Mouse (Mus musculus) limb, embryonic 12.5 days (tissue): ENCODE results near the gene 1700001O22Rik. TPM values are rescaled to one million over a fixed set of nuclear protein-coding genes. Genes with fewer than 3 reads are reported as not detected.

Experiments used
- ATAC-seq: fragments of 200-750 bp; cut with Nextera tagmentation; 2 replicates; pipeline ENCODE4 v1.8.0; 2017; ENCODE audit warnings: low read depth, moderate TSS enrichment; ENCODE audit not compliant: insufficient number of reproducible peaks, insufficient read depth, low FRiP score, low TSS enrichment
- H3K27ac ChIP-seq: fragments of 300-500 bp; sonication (generic); 2 replicates; pipeline ENCODE4 v1.5.1; 2016; ENCODE audit warnings: mild to moderate bottlenecking, moderate library complexity
- H3K27me3 ChIP-seq: fragments of 300-500 bp; sonication (generic); 2 replicates; pipeline ENCODE4 v1.6.1; 2016; ENCODE audit warnings: mild to moderate bottlenecking, moderate library complexity
- H3K36me3 ChIP-seq: fragments of 300-500 bp; sonication (generic); 2 replicates; pipeline ENCODE4 v1.6.1; 2016; ENCODE audit warnings: mild to moderate bottlenecking, moderate library complexity
- H3K4me1 ChIP-seq: fragments of 300-500 bp; sonication (generic); replicated peaks from 2 replicates; pipeline ENCODE4 v1.6.1; 2016
- H3K4me2 ChIP-seq: fragments of 300-500 bp; sonication (generic); 2 replicates; pipeline ENCODE4 v1.6.1; 2016; ENCODE audit warnings: mild to moderate bottlenecking, moderate library complexity
- H3K4me3 ChIP-seq: fragments of 300-500 bp; sonication (generic); replicated peaks from 2 replicates; pipeline ENCODE4 v1.5.1; 2016; ENCODE audit warnings: mild to moderate bottlenecking
- H3K9ac ChIP-seq: fragments of 300-500 bp; sonication (generic); replicated peaks from 2 replicates; pipeline ENCODE4 v1.6.1; 2016; ENCODE audit warnings: mild to moderate bottlenecking, moderate library complexity
- H3K9me3 ChIP-seq: fragments of 300-500 bp; sonication (generic); 2 replicates; pipeline ENCODE4 v1.6.1; 2016; ENCODE audit warnings: mild to moderate bottlenecking, moderate library complexity
- WGBS: fragments of 180-500 bp; shearing (Covaris S2); methylation state at CpG from one replicate; pipeline ENCODE4 v1.1.7; 2016; 5-methylcytosine and 5-hydroxymethylcytosine counted together
- polyA plus RNA-seq: library from polyadenylated mRNA; unstranded; fragments of >200 nt; fragmentation: Nextera tagmentation; extraction: Ambion mirVana; gene quantifications from 2 replicates; pipeline ENCODE4 v1.2.1, GENCODE M21; 2016

The 1700001O22Rik gene
- polyA plus RNA-seq, 1 experiment from 2014 or later = 5.4 TPM

DNA sequence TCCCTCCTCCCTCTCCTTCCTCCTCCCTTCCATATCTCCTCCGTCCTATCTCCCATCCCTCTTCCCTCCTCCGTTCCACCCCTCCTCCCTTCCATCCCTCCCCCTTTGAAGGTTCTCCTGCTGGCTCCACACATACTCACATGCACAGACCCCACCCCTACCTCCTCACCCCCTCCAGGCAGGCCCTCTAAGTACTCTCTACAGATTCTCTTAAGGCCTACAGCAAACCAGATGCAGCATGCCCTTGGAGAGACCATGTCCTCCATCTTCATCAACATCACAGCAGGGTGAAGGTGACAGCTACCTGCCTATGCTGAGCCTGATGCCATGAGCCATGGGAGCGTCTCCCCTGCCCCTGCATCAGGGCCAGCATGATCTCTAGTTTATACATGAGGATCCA, 26.2 kb downstream of the 1700001O22Rik start:
- Histone ChIP-seq H3K4me2 (no peak overlapping the region), H3K27me3 (no peaks in the 10 kb centered on the region), H3K4me3 (no peak overlapping the region), H3K27ac (no peak overlapping the region), H3K9me3 (no peaks in the 10 kb centered on the region), H3K9ac (no peak overlapping the region), H3K4me1 (peaks cover 19% of the 10 kb centered on the region), H3K36me3 (no peaks in the 10 kb centered on the region)
- ATAC-seq = no peak
- 70% methylated on average over 3 of the region's 3 CpGs for WGBS

- WGBS = 63% methylated on average over 3 of the region's 3 CpGs
- Histone ChIP-seq H3K4me2 (no peak overlapping the region), H3K9ac (no peak overlapping the region), H3K4me1 (peaks cover 32% of the 10 kb centered on the region), H3K27ac (no peak overlapping the region), H3K4me3 (no peak overlapping the region), H3K27me3 (0 out of 2 replicates have a peak, but pooled peaks cover 7% of the 10 kb centered on the region), H3K9me3 (no peaks in the 10 kb centered on the region), H3K36me3 (no peaks in the 10 kb centered on the region)
- ATAC-seq = no peak
Observed at GRCm38 (mm10) chr2:30775955-30776354, 27.5 kb downstream of the 1700001O22Rik start.

GRCm38 (mm10) chr2:30773313-30774005, 30.0 kb downstream of the 1700001O22Rik start:
- Histone ChIP-seq H3K4me1 (peaks cover 25% of the 10 kb centered on the region), H3K4me2 (no peak overlapping the region), H3K9ac (no peak overlapping the region), H3K27me3 (0 out of 2 replicates have a peak, but pooled peaks cover 7% of the 10 kb centered on the region), H3K36me3 (no peaks in the 10 kb centered on the region), H3K27ac (0 out of 2 replicates have a peak overlapping the region, but pooled peaks have one; percentile 74), H3K4me3 (no peak overlapping the region), H3K9me3 (no peaks in the 10 kb centered on the region)
- WGBS = 83% methylated on average over 8 of the region's 8 CpGs
- ATAC-seq = no peak

GRCm38 (mm10) chr2:30772581-30773312, 30.7 kb downstream of the 1700001O22Rik start:
- peak overlapping the region; percentile 74; the same call in 1 of the 2 replicates for H3K27ac ChIP-seq
- no peak overlapping the region for H3K9ac ChIP-seq
- WGBS = 52% methylated on average over 15 of the region's 15 CpGs
- no peak for ATAC-seq
- no peaks in the 10 kb centered on the region for H3K36me3 ChIP-seq
- peaks cover 28% of the 10 kb centered on the region for H3K4me1 ChIP-seq
- peak overlapping the region; percentile 94; the same call in 1 of the 2 replicates for H3K4me2 ChIP-seq
- 0 out of 2 replicates have a peak, but pooled peaks cover 7% of the 10 kb centered on the region for H3K27me3 ChIP-seq
- no peaks in the 10 kb centered on the region for H3K9me3 ChIP-seq
- no peak overlapping the region for H3K4me3 ChIP-seq

DNA sequence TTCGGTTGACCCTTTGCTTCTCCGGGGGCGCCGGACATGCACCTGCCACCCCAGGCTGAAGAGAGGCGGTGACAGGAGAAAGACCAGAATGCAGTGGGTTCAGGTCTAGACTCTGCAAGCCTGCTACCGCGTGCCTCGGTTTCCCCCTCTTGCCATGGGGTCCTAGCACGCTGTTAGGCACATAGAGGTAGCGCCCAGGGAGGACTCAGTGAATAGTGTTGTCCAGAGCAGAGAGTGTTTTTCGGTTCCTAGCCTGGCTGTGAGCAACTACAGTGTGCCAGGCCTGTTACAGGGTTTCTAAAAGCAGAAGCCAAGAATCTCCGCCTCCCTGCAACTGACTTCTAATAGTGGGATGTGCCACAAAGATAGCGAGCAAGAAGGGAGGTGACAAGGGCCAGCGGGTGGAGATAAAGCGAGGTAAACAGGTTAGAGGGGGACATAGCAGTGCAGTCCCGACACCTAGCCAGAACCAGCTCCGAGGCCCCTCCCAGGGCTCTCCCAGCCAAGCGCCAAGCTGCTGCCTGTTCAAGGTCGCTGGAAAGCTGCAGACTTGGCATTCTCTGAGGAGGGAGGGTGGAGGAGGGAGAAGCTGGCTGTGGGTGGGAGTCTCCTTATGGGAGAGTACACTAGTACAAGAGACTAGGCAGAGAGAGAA, 31.5 kb downstream of the 1700001O22Rik start:
- peak; percentile 17; the same call in 1 of the 2 replicates for ATAC-seq
- peak overlapping the region; percentile 94 for H3K4me2 ChIP-seq
- H3K9ac ChIP-seq = peak overlapping the region; percentile 71
- peak overlapping the region; percentile 51 for H3K4me3 ChIP-seq
- 0 out of 2 replicates have a peak, but pooled peaks cover 7% of the 10 kb centered on the region for H3K27me3 ChIP-seq
- H3K9me3 ChIP-seq = no peaks in the 10 kb centered on the region
- 6% methylated on average over 19 of the region's 19 CpGs for WGBS
- H3K36me3 ChIP-seq = no peaks in the 10 kb centered on the region
- H3K4me1 ChIP-seq = peaks cover 33% of the 10 kb centered on the region
- H3K27ac ChIP-seq = peak overlapping the region; percentile 74

DNA sequence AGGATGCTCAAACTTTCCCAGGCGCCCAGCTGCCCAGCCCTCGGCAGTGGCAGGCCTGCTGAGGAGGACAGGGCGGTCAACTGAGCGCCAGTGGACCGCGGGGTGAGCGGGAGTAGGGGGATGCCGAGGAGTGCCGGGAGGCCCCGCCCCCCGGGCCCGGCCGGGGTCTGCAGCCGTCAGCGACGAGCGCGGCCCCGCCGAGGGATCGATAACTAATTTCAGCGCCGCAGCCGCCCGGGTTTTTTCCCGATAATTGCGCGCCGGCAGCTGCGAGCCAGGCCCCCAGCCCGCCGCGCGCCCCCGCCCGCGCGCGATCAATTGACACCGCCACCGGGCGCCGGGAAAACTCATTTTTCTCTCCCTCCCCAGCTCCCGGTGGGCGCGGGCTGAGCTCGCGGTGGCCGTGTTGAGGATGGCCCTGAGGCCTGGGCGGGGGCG, 32.1 kb downstream of the 1700001O22Rik start:
- H3K4me3 ChIP-seq = peak overlapping the region; percentile 51
- peak overlapping the region; percentile 71 for H3K9ac ChIP-seq
- peak; percentile 42 for ATAC-seq
- 0 out of 2 replicates have a peak, but pooled peaks cover 7% of the 10 kb centered on the region for H3K27me3 ChIP-seq
- under 1% methylated on average over 50 of the region's 51 CpGs for WGBS
- no peaks in the 10 kb centered on the region for H3K36me3 ChIP-seq
- H3K9me3 ChIP-seq = no peaks in the 10 kb centered on the region
- H3K27ac ChIP-seq = peak overlapping the region; percentile 74
- peak overlapping the region; percentile 94 for H3K4me2 ChIP-seq
- peaks cover 33% of the 10 kb centered on the region for H3K4me1 ChIP-seq

DNA sequence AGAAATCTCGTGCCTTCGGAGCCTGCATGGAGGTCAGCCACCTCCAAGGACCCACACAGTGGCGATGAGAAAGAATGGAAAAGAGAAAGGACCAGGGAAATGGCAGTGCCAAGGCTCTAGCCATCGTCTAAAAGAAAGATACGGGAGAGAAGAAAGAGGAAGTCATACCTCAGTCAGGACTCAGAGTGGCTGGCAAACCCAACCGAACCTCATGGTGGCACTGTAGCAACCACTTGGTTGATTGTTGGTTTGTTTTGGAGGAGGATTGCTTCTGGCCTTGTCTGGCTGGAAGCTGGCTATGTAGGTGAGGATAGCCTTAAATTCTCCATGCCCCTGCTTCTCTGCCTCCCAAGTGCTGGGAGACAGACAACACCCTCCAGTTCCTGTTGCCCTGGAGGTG, 34.3 kb downstream of the 1700001O22Rik start:
- Histone ChIP-seq H3K9ac (no peak overlapping the region), H3K36me3 (no peaks in the 10 kb centered on the region), H3K27me3 (0 out of 2 replicates have a peak, but pooled peaks cover 7% of the 10 kb centered on the region), H3K4me2 (no peak overlapping the region), H3K27ac (no peak overlapping the region), H3K9me3 (peaks cover 9% of the 10 kb centered on the region; the same call in 1 of the 2 replicates), H3K4me1 (peaks cover 33% of the 10 kb centered on the region), H3K4me3 (no peak overlapping the region)
- no peak for ATAC-seq
- 52% methylated on average over 6 of the region's 6 CpGs for WGBS

DNA sequence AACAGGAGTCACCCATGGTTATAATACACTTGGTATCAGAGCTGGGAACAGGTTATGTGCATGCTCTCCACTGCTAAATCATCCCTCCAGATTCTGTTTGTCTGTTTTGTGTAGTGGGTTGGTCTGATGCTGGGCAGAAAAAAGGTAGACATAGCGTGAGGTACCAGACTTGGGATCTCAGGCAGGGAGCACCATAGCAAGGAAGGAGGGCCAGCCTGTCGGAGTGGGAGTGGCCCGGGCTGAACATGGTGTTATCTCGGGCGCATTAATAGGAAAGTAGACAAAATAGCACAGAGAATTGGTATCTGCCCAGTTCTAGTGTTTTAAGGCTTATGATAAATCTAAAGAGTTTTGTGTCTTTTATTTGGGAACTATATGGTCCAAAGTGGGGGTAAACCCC, 34.9 kb downstream of the 1700001O22Rik start:
- H3K27me3 ChIP-seq = 0 out of 2 replicates have a peak, but pooled peaks cover 7% of the 10 kb centered on the region
- no peak overlapping the region for H3K4me2 ChIP-seq
- no peak overlapping the region for H3K27ac ChIP-seq
- peaks cover 9% of the 10 kb centered on the region; the same call in 1 of the 2 replicates for H3K9me3 ChIP-seq
- 90% methylated on average over 5 of the region's 5 CpGs for WGBS
- H3K9ac ChIP-seq = no peak overlapping the region
- H3K36me3 ChIP-seq = no peaks in the 10 kb centered on the region
- no peak overlapping the region for H3K4me3 ChIP-seq
- peaks cover 33% of the 10 kb centered on the region for H3K4me1 ChIP-seq
- no peak for ATAC-seq

DNA sequence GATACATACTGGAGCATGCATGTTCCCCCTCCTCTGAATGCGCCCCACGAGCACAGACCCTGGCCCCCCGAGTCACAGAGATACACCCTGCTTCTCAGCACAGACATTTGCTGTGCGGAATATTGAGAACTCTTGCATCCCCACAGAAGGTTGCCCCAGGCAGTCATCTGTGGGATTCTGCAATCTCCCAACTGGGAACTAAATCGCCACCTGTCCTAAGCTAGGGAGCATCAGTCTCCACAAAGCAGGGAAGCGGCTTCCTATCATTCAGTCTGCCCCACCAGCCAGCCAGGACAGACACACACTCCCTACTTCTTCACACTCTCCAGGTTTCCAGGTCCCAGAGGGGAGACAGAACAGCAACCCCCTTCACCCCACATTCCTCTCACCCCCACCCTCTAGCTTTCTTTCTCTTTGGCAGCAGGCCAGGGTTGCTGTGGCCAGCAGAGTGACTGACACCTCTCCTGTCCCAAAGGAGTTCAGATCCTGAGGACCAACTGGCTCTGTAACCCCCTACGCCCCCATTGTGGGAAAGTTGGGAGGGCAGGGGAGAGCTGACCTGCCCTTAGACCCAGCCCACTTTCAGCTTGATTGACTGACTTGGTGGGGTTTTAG, 35.7 kb downstream of the 1700001O22Rik start:
- no peaks in the 10 kb centered on the region for H3K36me3 ChIP-seq
- peaks cover 12% of the 10 kb centered on the region; the same call in 1 of the 2 replicates for H3K9me3 ChIP-seq
- H3K9ac ChIP-seq = no peak overlapping the region
- H3K27me3 ChIP-seq = 0 out of 2 replicates have a peak, but pooled peaks cover 7% of the 10 kb centered on the region
- peaks cover 27% of the 10 kb centered on the region for H3K4me1 ChIP-seq
- 80% methylated on average over 7 of the region's 7 CpGs for WGBS
- H3K27ac ChIP-seq = no peak overlapping the region
- no peak overlapping the region; the same call in 1 of the 2 replicates for H3K4me2 ChIP-seq
- no peak for ATAC-seq
- no peak overlapping the region for H3K4me3 ChIP-seq

- 82% methylated on average over 5 of the region's 5 CpGs for WGBS
- peaks cover 14% of the 10 kb centered on the region for H3K4me1 ChIP-seq
- H3K36me3 ChIP-seq = no peaks in the 10 kb centered on the region
- H3K9ac ChIP-seq = no peak overlapping the region
- ATAC-seq = no peak
- H3K9me3 ChIP-seq = peaks cover 18% of the 10 kb centered on the region; the same call in 1 of the 2 replicates
- H3K4me2 ChIP-seq = no peak overlapping the region
- H3K4me3 ChIP-seq = no peak overlapping the region
- peak overlapping the region; percentile 25; the same call in 1 of the 2 replicates for H3K27ac ChIP-seq
- 0 out of 2 replicates have a peak, but pooled peaks cover under 1% of the 10 kb centered on the region for H3K27me3 ChIP-seq
Observed at GRCm38 (mm10) chr2:30766446-30766845, 37.0 kb downstream of the 1700001O22Rik start.
